Mouse (Mus musculus): ENCODE results near the gene Jak2. TPM values are rescaled to one million over a fixed set of nuclear protein-coding genes. Genes with fewer than 3 reads are reported as not detected.

Gene Jak2
- polyA plus RNA-seq, 1 experiment = 17.9 TPM

GRCm38 (mm10) chr19:29254671-29255070, 3.0 kb downstream of the Jak2 start:
- H3K4me3 ChIP-seq (replicated peaks; ENCODE audit: insufficient read depth, low read depth, low read length) = no peak overlapping the region
- no peaks in the 10 kb centered on the region for H3K27me3 ChIP-seq (ENCODE audit: control insufficient read depth, insufficient read depth, low read length)
- H3K4me1 ChIP-seq (ENCODE audit: control insufficient read depth, insufficient read depth, low read length) = peaks cover 2% of the 10 kb centered on the region; the same call in 1 of the 2 replicates
- no peak overlapping the region for H3K27ac ChIP-seq (ENCODE audit: insufficient read depth, low read length)
- TF ChIP-seq POLR2A (IDR thresholded peaks at IDR 0.05; ENCODE audit: borderline replicate concordance, insufficient read depth, low read length) (no peak), CTCF (IDR thresholded peaks at IDR 0.05; ENCODE audit: borderline replicate concordance, insufficient read depth, low read depth, low read length) (no peak)
- 33% methylated on average over 4 of the region's 4 CpGs for WGBS
- no peak for DNase-seq

GRCm38 (mm10) chr19:29255327-29256027, 3.8 kb downstream of the Jak2 start:
- Histone ChIP-seq H3K27me3 (ENCODE audit: control insufficient read depth, insufficient read depth, low read length) (no peaks in the 10 kb centered on the region), H3K4me3 (replicated peaks; ENCODE audit: insufficient read depth, low read depth, low read length) (no peak overlapping the region), H3K27ac (ENCODE audit: insufficient read depth, low read length) (no peak overlapping the region), H3K4me1 (ENCODE audit: control insufficient read depth, insufficient read depth, low read length) (no peaks in the 10 kb centered on the region)
- TF ChIP-seq CTCF (IDR thresholded peaks at IDR 0.05; ENCODE audit: borderline replicate concordance, insufficient read depth, low read depth, low read length) (no peak), POLR2A (IDR thresholded peaks at IDR 0.05; ENCODE audit: borderline replicate concordance, insufficient read depth, low read length) (no peak)
- DNase-seq = no peak
- WGBS = 59% methylated on average over 7 of the region's 7 CpGs

GRCm38 (mm10) chr19:29261638-29262037, 10.0 kb downstream of the Jak2 start:
- 79% methylated on average over 9 of the region's 9 CpGs for WGBS

GRCm38 (mm10) chr19:29263492-29263891, 11.9 kb downstream of the Jak2 start:
- H3K4me1 ChIP-seq (ENCODE audit: control insufficient read depth, insufficient read depth, low read length) = peaks cover 7% of the 10 kb centered on the region; the same call in 1 of the 2 replicates
- no peak overlapping the region for H3K4me3 ChIP-seq (replicated peaks; ENCODE audit: insufficient read depth, low read depth, low read length)
- H3K27ac ChIP-seq (ENCODE audit: insufficient read depth, low read length) = no peak overlapping the region
- DNase-seq = no peak
- 93% methylated on average over 1 of the region's 1 CpGs for WGBS
- TF ChIP-seq POLR2A (IDR thresholded peaks at IDR 0.05; ENCODE audit: borderline replicate concordance, insufficient read depth, low read length) = no peak
- TF ChIP-seq CTCF (IDR thresholded peaks at IDR 0.05; ENCODE audit: borderline replicate concordance, insufficient read depth, low read depth, low read length) = no peak
- H3K27me3 ChIP-seq (ENCODE audit: control insufficient read depth, insufficient read depth, low read length) = no peaks in the 10 kb centered on the region

More at GRCm38 (mm10) chr19:29261638-29262037, 10.0 kb downstream of the Jak2 start:
- H3K4me1 ChIP-seq (ENCODE audit: control insufficient read depth, insufficient read depth, low read length) = peaks cover 7% of the 10 kb centered on the region; the same call in 1 of the 2 replicates
- no peak overlapping the region for H3K27ac ChIP-seq (ENCODE audit: insufficient read depth, low read length)
- H3K27me3 ChIP-seq (ENCODE audit: control insufficient read depth, insufficient read depth, low read length) = no peaks in the 10 kb centered on the region
- no peak overlapping the region for H3K4me3 ChIP-seq (replicated peaks; ENCODE audit: insufficient read depth, low read depth, low read length)
- TF ChIP-seq CTCF (IDR thresholded peaks at IDR 0.05; ENCODE audit: borderline replicate concordance, insufficient read depth, low read depth, low read length) = no peak
- no peak for DNase-seq

DNA sequence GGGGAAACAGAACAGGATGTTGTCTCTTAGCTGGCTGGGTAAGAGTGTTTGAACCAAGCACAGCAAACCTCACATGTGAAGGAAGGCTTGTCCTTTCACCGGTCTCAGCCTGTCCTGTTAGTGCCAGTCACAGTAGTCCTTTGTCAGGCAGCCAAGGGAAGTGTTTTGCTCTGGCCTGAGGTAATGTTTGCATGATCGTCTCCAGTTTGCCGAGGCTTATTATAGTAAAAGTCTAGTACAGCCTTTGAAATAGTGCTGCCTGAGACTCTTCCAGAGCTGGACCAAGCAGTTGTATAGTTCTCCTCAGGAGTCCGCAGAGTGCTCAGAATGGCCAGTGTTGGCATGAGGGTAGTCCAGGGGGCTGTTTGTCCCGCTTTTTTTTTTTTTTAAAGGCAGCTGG, 13.9 kb downstream of the Jak2 start:
- TF ChIP-seq CTCF (IDR thresholded peaks at IDR 0.05; ENCODE audit: borderline replicate concordance, insufficient read depth, low read depth, low read length) (no peak), POLR2A (IDR thresholded peaks at IDR 0.05; ENCODE audit: borderline replicate concordance, insufficient read depth, low read length) (no peak)
- DNase-seq = peak; percentile 63 to 81
- H3K4me1 ChIP-seq (ENCODE audit: control insufficient read depth, insufficient read depth, low read length) = peaks cover 12% of the 10 kb centered on the region; the same call in 1 of the 2 replicates
- H3K27me3 ChIP-seq (ENCODE audit: control insufficient read depth, insufficient read depth, low read length) = no peaks in the 10 kb centered on the region
- H3K27ac ChIP-seq (ENCODE audit: insufficient read depth, low read length) = peak overlapping the region; percentile 72
- H3K4me3 ChIP-seq (replicated peaks; ENCODE audit: insufficient read depth, low read depth, low read length) = no peak overlapping the region
- 3% methylated on average over 5 of the region's 5 CpGs for WGBS

DNA sequence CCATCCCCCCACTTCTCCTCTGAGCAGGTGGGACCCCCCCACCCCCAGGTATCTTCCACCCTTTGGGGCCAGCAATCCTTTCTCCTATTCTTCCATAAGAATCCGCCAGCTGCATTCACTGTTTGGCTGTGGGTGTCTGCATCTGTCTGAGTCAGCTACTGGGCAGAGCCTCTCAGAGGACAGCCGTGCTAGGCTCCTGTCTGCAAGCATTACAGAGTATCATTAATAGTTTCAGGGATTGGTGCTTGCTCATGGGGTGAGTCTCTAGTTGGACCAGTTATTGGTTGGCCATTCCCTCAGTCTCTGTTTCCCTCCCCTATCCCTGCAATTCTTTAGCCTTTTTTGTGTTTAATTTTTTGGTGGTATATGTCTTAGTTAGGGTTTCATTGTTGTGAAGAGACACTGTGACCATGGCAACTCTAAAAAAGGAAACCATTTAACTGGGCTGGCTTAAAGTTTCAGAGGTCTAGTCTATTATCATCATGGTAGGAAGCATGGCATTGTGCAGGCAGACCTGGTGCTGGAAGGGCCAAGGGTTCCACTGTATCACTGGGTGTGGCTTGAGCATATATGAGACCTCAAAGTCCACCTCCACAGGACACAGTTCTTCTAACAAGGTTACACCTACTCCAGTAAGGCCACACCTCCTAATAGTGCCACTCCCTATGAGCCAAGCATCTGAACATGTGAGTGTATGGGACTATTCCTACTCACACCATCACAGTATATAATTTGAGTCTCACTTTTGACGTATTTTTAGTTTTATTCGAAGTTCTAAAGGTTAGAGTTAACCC, 15.6 kb downstream of the Jak2 start:
- Histone ChIP-seq H3K27ac (ENCODE audit: insufficient read depth, low read length) (no peak overlapping the region), H3K27me3 (ENCODE audit: control insufficient read depth, insufficient read depth, low read length) (no peaks in the 10 kb centered on the region), H3K4me3 (replicated peaks; ENCODE audit: insufficient read depth, low read depth, low read length) (no peak overlapping the region), H3K4me1 (ENCODE audit: control insufficient read depth, insufficient read depth, low read length) (peaks cover 12% of the 10 kb centered on the region; the same call in 1 of the 2 replicates)
- no peak for TF ChIP-seq POLR2A (IDR thresholded peaks at IDR 0.05; ENCODE audit: borderline replicate concordance, insufficient read depth, low read length)
- TF ChIP-seq CTCF (IDR thresholded peaks at IDR 0.05; ENCODE audit: borderline replicate concordance, insufficient read depth, low read depth, low read length) = no peak
- WGBS = 86% methylated on average over 4 of the region's 4 CpGs
- DNase-seq = no peak

DNA sequence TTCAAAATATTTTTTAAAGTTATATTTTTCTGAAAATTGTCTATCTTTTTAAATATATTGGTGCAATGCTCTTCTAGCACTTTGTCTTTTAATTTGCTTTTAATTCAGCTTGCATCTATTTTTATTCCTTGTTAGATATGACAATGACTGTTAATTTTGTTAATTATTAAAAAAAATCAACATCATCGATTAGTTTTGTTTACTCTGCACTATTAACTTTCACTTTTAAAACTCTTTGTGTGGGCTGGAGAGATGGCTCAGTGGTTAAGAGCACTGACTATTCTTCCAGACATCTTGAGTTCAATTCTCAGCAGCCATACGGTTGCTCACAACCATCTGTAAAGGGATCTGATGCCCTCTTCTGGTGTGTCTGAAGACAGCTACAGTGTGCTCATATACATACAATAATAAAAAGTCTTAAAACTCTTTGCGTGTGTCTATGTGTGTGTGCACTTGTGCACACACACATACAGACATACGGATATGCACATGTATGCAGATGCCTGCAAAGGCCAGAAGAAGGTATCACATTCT, 17.2 kb downstream of the Jak2 start:
- WGBS = 92% methylated on average over 4 of the region's 4 CpGs
- H3K27ac ChIP-seq (ENCODE audit: insufficient read depth, low read length) = no peak overlapping the region
- peaks cover 12% of the 10 kb centered on the region; the same call in 1 of the 2 replicates for H3K4me1 ChIP-seq (ENCODE audit: control insufficient read depth, insufficient read depth, low read length)
- TF ChIP-seq CTCF (IDR thresholded peaks at IDR 0.05; ENCODE audit: borderline replicate concordance, insufficient read depth, low read depth, low read length) = no peak
- no peaks in the 10 kb centered on the region for H3K27me3 ChIP-seq (ENCODE audit: control insufficient read depth, insufficient read depth, low read length)
- DNase-seq = no peak
- no peak overlapping the region for H3K4me3 ChIP-seq (replicated peaks; ENCODE audit: insufficient read depth, low read depth, low read length)

Measured in cerebellum, adult 2 months (tissue).